Mouse (Mus musculus): ENCODE results near the gene Il1rl1. TPM values are rescaled to one million over a fixed set of nuclear protein-coding genes. Genes with fewer than 3 reads are reported as not detected.

Gene Il1rl1
- 0.67 and 1.2 TPM in 2 replicates for polyA plus RNA-seq (2012; ENCODE audit: insufficient read depth, insufficient read length, missing spikeins)

DNA sequence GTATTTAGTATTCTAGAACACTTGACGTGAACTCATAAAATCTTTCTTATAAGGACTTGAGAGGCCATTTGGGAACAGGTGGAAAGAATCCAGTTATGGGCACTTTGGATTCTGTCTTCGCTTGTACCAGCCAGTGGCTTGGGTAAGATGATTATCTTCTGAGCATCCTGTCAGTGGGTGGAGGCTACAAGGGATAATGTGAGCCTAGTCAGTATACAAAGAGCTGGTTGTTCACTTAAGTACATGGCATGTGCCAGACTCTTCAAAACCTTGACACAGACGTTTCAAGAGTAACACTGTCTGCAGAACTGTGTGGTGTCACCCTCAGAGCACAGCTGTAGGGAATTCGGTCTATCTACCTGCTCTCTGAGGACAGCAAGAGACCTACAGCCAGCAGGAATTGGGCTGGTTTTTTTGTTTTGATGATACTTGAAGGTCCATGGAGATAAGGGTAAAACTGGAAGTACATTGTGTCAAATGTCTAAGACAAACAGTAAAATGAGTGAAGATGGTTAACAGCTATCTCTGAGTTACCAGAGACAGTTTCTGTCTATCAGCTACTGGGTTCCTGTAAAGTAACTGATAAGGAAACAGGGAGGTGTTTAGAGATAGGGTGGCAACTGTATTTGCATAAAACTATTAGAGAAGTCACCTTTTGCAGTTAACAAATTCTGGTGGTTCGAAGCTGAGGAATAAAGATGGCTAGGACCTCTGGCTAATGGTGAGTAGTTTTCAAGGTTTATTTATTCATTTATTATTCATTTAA lies at the start of gene Il1rl1:
TSS of gene Il1rl1 (plus strand) at position 661 of the 766 bp plus-strand sequence.
- Histone ChIP-seq H3K4me1 (ENCODE audit: control insufficient read depth, insufficient read depth, insufficient read length, low read length) (no peaks in the 10 kb centered on the region), H3K27ac (replicated peaks; ENCODE audit: low read depth, low read length) (no peak within 1 kb of the TSS)

DNA sequence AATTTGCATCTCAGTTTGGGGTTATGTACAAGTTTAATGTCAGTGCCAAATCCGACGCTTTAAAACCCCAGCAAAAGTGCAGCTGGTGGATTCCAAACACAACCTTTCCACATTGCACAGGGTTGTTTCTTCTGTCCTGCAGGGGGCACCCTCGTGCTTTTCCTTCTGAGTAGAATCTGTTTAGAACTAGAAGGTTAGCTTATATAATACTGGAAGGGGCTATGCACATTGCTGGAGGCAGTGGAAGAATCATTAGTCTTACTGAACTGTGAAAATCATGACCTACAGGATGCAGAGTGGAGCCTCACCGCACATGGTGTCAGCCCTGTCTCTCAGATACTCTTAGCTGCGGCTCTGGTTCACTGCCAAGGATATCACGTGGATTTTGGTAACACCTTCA lies 49.3 kb upstream of the Il1rl1 start:
- Histone ChIP-seq H3K4me1 (ENCODE audit: control insufficient read depth, insufficient read depth, insufficient read length, low read length) (no peaks in the 10 kb centered on the region), H3K4me3 (ENCODE audit: insufficient read depth, low read depth, low read length) (no peak overlapping the region), H3K27ac (replicated peaks; ENCODE audit: low read depth, low read length) (no peak overlapping the region)

More for the DNA sequence above, at the start of gene Il1rl1:
- no peak within 1 kb of the TSS for H3K4me3 ChIP-seq (ENCODE audit: insufficient read depth, low read depth, low read length)

GRCm38 (mm10) chr1:40380990-40381389 lies 48.4 kb upstream of the Il1rl1 start:
- H3K4me1 ChIP-seq (ENCODE audit: control insufficient read depth, insufficient read depth, insufficient read length, low read length): no peaks in the 10 kb centered on the region
- no peak overlapping the region for H3K4me3 ChIP-seq (ENCODE audit: insufficient read depth, low read depth, low read length)

GRCm38 (mm10) chr1:40382841-40383240 lies 46.5 kb upstream of the Il1rl1 start:
- Histone ChIP-seq H3K4me1 (ENCODE audit: control insufficient read depth, insufficient read depth, insufficient read length, low read length) (no peaks in the 10 kb centered on the region), H3K4me3 (ENCODE audit: insufficient read depth, low read depth, low read length) (no peak overlapping the region), H3K27ac (replicated peaks; ENCODE audit: low read depth, low read length) (no peak overlapping the region)

More at GRCm38 (mm10) chr1:40380990-40381389, 48.4 kb upstream of the Il1rl1 start:
- no peak overlapping the region for H3K27ac ChIP-seq (replicated peaks; ENCODE audit: low read depth, low read length)

DNA sequence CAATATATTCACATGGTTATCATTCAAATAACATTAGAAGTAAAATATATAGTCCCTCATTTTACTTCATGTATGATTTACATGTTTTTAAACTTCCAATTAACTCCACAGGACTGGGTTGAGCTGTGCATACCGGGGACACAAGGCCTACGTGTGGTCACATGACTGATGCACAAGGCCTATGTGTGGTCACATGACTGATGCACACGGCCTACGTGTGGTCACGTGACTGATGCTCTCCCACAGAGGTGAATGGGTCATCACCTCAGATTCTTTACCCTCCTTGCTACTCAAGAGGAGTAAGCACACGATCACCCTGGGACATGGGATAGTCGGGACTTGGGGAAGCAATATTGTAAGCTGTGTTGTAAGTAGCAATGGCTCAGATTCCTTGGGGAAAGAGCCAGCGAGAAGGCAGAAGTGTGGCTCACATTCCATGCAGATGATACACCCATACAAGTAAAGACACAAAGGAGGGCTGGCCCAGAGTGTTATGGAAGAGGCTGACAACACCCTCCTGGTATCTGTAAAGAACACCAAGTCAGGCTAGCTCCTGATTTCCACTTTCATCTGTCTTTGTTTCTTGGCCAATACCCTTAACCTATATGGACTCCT lies 44.3 kb upstream of the Il1rl1 start:
- no peak overlapping the region for H3K27ac ChIP-seq (replicated peaks; ENCODE audit: low read depth, low read length)
- no peaks in the 10 kb centered on the region for H3K4me1 ChIP-seq (ENCODE audit: control insufficient read depth, insufficient read depth, insufficient read length, low read length)
- H3K4me3 ChIP-seq (ENCODE audit: insufficient read depth, low read depth, low read length): no peak overlapping the region

GRCm38 (mm10) chr1:40391374-40391773 lies 38.0 kb upstream of the Il1rl1 start:
- no peaks in the 10 kb centered on the region for H3K4me1 ChIP-seq (ENCODE audit: control insufficient read depth, insufficient read depth, insufficient read length, low read length)
- no peak overlapping the region for H3K4me3 ChIP-seq (ENCODE audit: insufficient read depth, low read depth, low read length)
- H3K27ac ChIP-seq (replicated peaks; ENCODE audit: low read depth, low read length): no peak overlapping the region

DNA sequence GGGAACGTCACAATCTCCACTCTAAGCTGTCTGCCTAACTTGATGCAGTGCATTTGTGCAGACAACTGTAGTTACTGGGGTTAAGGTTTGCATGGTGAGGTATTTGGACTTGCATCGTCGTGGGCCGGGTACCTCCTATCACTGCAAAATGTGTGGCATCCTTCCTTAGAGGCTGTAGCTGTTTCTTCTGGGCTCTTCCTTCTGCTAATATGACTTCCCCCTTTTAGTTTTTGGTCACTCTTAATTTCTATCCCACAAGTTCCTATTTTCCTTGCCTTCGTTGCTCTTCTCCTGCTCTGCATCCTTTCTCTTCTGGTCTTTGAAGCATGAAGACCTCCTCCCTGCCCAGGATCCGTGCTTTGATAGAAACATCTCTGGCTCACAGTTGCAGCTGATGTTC lies 36.8 kb upstream of the Il1rl1 start:
- H3K4me3 ChIP-seq (ENCODE audit: insufficient read depth, low read depth, low read length): no peak overlapping the region
- no peaks in the 10 kb centered on the region for H3K4me1 ChIP-seq (ENCODE audit: control insufficient read depth, insufficient read depth, insufficient read length, low read length)
- no peak overlapping the region for H3K27ac ChIP-seq (replicated peaks; ENCODE audit: low read depth, low read length)

DNA sequence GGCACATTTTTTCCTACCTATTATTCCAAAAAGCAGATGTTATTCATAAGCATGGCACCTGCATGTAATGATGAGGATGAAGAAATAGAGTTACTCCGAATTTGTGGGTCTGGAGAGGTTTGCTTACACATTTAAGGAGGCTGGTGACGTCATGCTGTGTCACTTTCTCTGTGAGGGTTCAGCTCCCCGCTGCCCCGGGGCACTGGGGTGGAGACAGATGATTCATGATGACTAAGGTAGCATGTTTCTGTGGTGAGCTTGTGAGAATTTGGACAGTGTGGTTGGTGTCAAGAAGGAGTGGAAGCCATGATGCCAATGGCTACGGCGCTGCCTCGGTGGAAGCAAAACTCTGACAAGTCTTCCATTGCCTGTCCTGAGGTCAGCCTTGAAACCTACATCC lies 36.2 kb upstream of the Il1rl1 start:
- no peaks in the 10 kb centered on the region for H3K4me1 ChIP-seq (ENCODE audit: control insufficient read depth, insufficient read depth, insufficient read length, low read length)
- H3K4me3 ChIP-seq (ENCODE audit: insufficient read depth, low read depth, low read length): no peak overlapping the region
- no peak overlapping the region for H3K27ac ChIP-seq (replicated peaks; ENCODE audit: low read depth, low read length)

DNA sequence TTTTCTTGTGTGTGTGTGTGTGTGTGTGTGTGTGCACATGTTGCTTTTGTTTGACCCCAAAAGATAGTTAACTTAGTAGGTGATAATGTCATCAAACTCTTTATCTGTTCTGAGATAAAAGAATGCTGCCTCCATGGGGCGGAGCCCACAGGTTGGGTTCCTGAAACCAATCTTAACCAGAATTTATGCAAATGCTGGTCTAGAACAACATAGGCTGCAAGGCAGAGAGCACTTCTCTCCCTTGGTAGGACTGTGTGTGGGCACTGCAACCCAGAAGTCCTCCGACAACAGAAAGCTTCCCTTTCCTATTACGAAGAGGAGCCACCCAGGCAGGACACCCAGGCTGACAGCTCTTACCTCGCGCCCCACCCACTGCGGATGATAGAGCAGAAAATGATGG lies 29.7 kb upstream of the Il1rl1 start:
- Histone ChIP-seq H3K27ac (replicated peaks; ENCODE audit: low read depth, low read length) (no peak overlapping the region), H3K4me3 (ENCODE audit: insufficient read depth, low read depth, low read length) (no peak overlapping the region), H3K4me1 (ENCODE audit: control insufficient read depth, insufficient read depth, insufficient read length, low read length) (no peaks in the 10 kb centered on the region)

- H3K4me3 ChIP-seq (ENCODE audit: insufficient read depth, low read depth, low read length): no peak overlapping the region
- peak overlapping the region; percentile 48 for H3K27ac ChIP-seq (replicated peaks; ENCODE audit: low read depth, low read length)
- no peaks in the 10 kb centered on the region for H3K4me1 ChIP-seq (ENCODE audit: control insufficient read depth, insufficient read depth, insufficient read length, low read length)
Observed at GRCm38 (mm10) chr1:40404682-40405081, 24.7 kb upstream of the Il1rl1 start.

DNA sequence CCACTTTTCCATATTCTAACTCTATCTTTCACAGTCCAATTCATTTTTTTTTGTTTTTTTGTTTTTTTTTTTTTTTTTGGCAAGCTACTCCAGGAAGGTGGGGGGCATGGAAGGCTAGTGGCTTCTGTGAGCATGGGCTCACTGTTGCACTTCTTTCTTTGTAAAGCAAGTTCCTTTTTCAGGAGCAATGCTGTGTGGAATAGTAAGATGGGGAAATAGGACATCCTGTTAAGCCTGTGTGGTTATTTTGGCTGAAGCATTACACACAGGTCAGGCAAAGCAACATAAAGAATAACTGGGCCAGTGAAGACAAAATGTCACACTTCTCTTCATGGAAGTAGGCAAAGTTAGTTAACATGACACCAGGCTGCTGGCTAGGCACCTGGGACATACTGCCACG lies 19.5 kb upstream of the Il1rl1 start:
- no peak overlapping the region for H3K4me3 ChIP-seq (ENCODE audit: insufficient read depth, low read depth, low read length)
- no peaks in the 10 kb centered on the region for H3K4me1 ChIP-seq (ENCODE audit: control insufficient read depth, insufficient read depth, insufficient read length, low read length)
- H3K27ac ChIP-seq (replicated peaks; ENCODE audit: low read depth, low read length): 0 out of 2 replicates have a peak overlapping the region, but pooled peaks have one; percentile 29

DNA sequence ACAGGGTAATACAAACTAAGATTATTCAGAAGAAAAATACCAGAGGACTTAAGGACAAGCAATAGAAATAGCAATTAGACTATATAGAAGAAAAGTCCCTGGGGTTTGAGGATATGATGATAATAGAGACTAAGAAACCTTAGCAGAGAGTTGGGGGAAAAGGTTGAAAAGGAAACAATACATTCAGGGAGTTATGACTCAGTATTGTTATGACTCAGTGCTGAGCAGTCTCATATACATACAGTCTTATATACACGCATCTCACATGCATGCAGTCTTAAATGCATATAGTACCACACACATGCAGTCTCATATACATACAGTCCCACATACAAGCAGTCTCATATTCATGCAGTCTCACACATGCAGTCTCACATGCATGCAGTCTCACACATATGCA lies 16.3 kb upstream of the Il1rl1 start:
- Histone ChIP-seq H3K4me3 (ENCODE audit: insufficient read depth, low read depth, low read length) (no peak overlapping the region), H3K4me1 (ENCODE audit: control insufficient read depth, insufficient read depth, insufficient read length, low read length) (no peaks in the 10 kb centered on the region), H3K27ac (replicated peaks; ENCODE audit: low read depth, low read length) (no peak overlapping the region)

GRCm38 (mm10) chr1:40414276-40414675 lies 15.1 kb upstream of the Il1rl1 start:
- no peak overlapping the region for H3K27ac ChIP-seq (replicated peaks; ENCODE audit: low read depth, low read length)
- H3K4me1 ChIP-seq (ENCODE audit: control insufficient read depth, insufficient read depth, insufficient read length, low read length): no peaks in the 10 kb centered on the region
- no peak overlapping the region for H3K4me3 ChIP-seq (ENCODE audit: insufficient read depth, low read depth, low read length)

DNA sequence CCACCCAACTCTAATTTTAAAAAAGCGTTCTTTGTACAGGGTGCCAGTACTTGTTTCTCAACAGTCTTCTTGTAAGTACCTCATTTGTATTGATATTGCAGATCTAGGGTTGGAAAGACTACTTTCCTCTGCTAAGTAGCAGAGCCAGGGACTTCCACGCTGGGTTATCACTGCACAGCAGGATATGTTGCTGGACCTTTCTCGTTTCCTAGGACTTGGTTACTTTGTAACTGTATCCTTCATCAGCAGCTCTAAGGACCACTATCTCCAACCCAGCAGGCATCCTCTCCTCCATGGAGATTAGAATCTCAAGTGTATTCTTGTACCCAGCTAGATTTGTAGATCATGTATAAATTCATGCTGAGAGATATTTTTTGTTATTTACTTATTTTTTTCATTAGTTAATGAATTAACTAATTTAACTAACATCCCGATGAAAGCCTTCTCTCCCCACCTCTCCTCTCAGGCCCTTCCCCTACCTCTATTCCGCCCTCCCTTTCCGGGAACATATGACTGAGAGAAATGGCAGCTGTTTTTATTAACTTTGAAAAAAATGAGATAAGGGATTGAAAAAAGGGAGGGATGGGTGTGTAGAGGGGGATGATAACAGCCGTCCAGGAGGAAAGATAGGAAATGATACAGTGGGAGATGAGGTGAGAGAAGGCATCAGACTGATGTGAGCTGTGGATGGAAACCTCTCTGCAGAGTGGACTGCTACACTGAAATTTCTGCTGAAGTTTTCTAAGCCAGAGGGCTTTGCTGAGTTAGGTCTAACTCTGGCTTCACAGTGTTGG lies 14.3 kb upstream of the Il1rl1 start:
- H3K27ac ChIP-seq (replicated peaks; ENCODE audit: low read depth, low read length): peak overlapping the region; percentile 37; the same call in 1 of the 2 replicates
- no peak overlapping the region for H3K4me3 ChIP-seq (ENCODE audit: insufficient read depth, low read depth, low read length)
- no peaks in the 10 kb centered on the region for H3K4me1 ChIP-seq (ENCODE audit: control insufficient read depth, insufficient read depth, insufficient read length, low read length)

- Histone ChIP-seq H3K4me1 (ENCODE audit: control insufficient read depth, insufficient read depth, insufficient read length, low read length) (no peaks in the 10 kb centered on the region), H3K4me3 (ENCODE audit: insufficient read depth, low read depth, low read length) (no peak overlapping the region), H3K27ac (replicated peaks; ENCODE audit: low read depth, low read length) (no peak overlapping the region)
Observed at GRCm38 (mm10) chr1:40417034-40417433, 12.3 kb upstream of the Il1rl1 start.
